Mouse (Mus musculus) MEL-GATA-1-ER (cell line): ENCODE results near the gene Kirrel2.
"Not testable (repeated sequence)": the region's sequence is repeated elsewhere in the genome, so short reads cannot be mapped to it uniquely, and the experiment has no call there.

Source experiments
- DNase-seq: peaks from one replicate; pipeline ENCODE4 v3.0.0-alpha.2; 2012; ENCODE audit warnings: low read depth; ENCODE audit errors: extremely low read depth

Kirrel2 gene

DNA sequence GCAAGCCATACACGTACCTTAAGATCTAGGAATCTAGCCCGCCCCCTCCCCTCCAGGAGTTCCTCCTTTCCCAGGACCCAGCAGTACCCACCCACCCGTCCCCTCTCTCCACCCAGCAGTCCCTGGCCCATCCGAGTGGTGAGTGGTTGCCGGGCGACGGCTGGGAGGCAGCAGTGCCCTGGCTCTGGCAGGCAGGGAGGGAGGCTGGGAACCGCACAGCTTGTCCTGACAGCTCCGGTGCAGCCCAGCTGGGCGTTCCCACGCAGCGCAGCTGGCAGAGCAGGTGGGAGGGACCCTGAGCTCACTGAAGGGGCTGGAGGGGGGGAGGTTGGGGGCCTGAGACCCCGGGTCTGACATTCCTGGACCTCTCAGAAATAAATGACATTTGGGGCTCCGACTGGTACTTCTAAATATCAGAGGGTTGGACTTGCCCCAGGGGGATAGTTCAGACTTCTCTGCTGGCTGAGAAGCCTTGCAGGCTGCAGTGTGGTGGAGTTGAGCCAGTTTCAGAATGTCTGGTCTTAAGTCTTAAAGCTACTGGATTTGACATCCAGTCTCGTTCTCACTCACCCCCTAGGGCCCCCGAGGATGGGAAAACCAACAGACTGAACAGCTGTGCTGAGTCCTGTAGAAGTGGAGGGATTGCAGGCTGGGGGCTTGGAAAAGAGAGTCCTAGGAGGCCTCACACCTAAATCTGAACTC is at the start of gene Kirrel2, which contains the start of gene Nphs1:
Gene Kirrel2, minus strand, starts transcription at position 62 of the 702 bp plus-strand sequence.
Gene Nphs1, plus strand, starts transcription at position 687 of the 702 bp plus-strand sequence.
- DNase-seq, result no peak

DNA sequence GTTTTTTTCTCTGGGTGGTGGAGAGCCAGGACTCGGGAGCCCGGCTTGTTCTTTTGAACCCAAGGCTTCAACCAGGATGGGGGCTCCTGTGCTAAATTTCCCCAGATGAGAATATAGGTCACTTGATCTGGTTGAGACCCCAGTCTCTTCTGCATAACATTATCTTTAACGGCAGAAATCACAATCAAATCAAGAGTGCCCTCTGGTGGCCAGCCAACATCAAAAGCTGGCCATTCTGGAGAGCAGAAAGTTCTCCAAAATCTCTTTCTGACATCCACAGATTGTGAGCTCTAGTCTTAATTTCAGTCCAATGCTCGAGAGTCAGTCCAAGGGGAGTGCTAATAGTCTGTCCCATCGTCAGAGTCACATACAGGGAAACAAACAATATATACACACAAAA is 43.7 kb upstream of the Kirrel2 start:
- not testable (repeated sequence) for DNase-seq

DNA sequence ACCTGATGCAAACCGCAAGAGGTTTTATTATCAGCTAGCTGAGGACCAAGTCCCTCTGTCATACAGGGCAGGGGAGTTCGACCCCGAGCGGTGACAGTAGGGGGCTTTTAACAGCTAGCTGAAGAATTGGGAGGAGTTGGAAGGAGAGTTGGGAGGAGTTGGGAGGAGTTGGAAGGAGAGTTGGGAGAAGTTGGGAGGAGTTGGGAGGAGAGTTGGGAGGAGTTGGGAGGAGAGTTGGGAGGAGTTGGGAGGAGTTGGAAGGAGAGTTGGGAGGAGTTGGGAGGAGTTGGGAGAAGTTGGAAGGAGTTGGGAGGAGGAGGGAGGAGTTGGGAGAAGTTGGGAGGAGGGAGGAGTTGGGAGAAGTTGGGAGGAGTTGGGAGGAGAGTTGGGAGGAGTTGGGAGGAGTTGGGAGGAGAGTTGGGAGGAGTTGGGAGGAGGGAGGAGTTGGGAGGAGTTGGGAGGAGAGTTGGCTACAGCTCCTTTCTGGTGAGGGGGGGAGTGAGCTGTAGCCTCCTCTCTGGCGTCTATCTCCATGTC is 38.1 kb upstream of the Kirrel2 start:
- not testable (repeated sequence) for DNase-seq

DNA sequence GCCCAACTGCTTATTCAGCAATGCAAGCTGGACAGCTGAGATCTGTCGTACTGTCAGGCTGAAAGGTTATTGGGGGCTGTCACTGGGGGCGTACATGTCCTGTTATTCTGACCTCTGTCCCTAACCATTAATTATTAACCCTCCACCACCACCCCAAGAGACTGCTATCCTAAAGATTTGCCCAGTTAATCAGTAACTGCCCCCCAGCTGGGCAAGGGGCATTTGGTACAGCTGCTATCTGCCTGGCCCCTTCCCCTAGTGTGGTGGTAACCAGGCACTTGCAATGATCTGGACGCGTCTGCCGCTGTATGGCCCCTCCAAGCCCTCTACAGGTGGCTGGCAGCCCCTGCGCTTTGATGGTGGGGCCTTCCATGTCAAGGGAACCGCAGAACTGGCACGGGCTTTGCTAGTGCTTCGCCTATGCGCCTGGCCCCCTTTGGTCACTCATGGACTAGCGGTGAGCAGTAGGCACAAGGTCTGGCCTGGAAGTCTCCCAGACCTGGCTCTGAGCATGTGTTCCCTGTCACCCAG is 36.0 kb upstream of the Kirrel2 start, which contains the start of gene Prodh2:
Gene Prodh2, plus strand, starts transcription at position 222 of the 531 bp plus-strand sequence.
- no peak for DNase-seq

DNA sequence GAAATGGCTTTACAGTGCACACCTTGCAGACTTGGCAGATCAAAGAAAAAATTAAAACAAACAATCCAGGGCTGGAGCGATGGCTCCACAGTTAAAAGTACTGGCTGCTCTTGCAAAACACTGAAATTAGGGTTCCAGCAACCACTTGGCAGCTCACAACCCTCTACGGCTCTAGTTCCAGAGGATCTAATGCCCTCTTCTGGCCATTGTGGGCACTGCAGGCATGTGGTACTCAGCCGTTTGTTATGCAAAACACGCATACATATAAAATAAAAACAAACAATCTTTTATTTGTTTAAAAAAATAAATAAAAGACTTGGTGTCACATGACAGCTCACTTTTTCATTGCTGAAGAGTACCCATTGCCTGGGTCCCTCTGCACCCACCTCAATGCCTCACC is 35.3 kb upstream of the Kirrel2 start:
- DNase-seq, result peak; percentile 50

DNA sequence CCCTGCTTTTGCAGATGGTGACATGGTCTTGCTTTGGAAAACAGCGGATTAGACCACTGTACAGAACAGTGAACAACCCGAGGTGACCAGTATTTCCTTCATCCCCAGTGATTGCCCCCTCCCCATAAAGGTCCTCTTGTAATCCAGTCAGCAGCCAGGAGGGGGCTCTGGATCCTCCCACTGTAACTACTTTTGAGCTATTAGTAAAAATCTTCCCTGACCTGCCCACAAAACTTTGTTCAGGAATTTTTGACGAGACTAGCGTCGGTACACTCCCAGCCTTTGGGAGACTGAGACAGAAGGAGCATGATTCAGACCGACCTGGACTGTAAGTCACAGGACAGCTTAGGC is 33.4 kb upstream of the Kirrel2 start:
- DNase-seq, result no peak

DNA sequence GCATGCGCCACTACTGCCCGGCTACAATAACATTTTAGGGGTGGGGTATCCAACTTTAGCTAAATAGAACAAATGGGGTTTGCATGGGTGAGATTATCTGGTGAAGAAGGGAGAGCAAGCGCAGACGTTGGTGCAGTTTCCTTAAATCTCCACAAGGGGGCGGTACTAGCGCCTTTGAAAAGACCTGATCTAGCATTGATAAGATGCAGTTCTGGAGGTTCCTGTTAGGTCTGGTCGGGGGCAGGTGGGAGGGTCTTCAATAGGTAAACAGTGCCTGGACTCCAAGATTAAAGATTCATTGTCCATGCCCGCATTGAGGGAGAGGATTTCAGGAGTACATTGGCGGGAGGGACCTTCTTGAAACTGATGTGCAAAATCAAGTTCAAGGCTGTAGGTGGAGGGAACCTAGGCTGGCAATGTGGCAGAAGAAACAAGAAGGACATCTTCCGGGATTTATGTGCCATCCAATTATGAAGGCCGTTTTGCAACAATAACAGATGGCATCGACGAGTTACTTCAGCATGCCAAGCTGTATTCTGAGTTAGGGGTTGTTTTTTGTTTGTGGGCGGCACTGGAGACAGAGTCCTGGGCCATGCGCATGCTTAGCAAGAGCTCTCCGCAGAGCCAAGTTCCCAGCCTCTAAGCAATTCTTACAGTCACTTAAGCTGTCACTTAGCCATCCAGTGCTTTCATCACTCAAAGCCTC is 32.9 kb upstream of the Kirrel2 start:
- DNase-seq, result peak; percentile 26

DNA sequence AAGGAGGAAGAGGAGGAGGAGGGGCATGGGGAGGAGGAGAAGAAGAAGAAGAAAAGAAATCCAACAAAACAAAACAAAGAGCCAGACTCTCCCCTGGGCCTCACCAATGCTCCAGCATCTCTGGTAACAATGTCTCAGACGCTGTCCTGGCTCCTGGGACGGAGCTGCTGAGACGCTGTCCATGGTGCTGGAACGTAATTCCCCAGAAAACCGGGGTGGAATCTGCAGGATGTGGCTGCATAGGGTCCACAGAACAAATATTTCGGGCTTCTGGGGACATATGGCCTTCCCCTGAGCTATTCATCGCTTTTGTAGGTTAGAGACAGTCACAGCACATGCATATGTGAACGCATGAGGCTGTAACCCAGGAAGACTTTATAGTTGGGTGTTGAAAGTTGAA is 26.8 kb upstream of the Kirrel2 start:
- DNase-seq, result no peak

DNA sequence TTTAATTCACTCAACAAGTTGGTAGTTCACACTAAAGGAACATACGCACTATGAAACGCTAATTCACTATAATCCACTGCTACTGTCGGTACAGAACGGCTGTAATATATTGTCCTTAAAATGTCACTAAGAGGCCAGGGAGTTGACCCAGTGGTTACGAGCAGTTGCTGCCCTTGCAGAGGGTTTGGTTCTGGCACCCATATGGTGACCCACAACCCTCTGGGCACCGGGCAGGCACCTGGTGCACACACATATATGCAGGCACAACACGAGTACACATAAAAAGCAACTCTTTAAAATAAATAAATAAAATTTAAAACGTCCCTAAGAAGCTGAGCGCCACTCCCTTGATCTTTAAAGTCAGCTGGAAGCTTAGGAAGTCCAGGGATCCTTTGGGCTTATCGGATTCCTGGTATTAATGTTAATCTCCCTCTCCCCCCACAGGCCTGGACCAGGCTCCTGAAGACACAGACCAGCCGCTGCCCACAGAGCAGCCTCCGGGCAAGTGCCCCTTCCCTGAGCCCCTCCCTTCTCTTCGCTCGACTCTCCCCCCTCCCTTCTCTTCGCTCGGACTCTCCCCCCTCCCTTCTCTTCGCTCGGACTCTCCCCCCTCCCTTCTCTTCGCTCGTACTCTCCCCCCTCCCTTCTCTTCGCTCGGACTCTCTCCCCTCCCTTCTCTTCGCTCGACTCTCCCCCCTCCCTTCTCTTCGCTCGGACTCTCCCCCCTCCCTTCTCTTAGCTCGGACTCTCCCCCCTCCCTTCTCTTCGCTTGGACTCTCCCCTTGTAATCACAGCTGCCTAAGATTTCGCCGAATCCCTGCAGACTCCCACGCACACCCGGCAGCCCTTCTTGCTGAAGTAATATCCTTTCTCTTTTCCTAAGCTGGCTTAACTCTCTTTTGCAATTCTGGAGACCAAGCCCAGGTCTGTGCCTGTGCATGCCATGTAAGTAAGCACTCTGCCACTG is 20.2 kb upstream of the Kirrel2 start:
- DNase-seq, result no peak

DNA sequence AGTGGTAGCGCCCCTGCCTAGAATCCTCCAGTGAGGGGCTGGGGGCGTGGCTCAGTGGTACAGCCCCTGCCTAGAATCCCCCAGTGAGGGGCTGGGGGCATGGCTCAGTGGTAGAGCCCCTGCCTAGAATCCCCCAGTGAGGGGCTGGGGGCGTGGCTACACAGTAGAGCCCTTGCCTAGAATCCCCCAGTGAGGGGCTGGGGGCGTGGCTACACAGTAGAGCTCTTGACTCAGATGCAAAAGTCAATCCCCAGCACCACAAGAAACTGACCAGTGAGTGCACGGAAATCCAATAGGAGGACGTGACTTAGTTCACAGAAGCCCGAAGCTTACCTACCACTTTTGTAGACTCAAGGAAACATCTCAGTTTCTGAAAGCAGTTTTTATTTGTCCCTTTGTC is 18.6 kb upstream of the Kirrel2 start:
- not testable (repeated sequence) for DNase-seq

DNA sequence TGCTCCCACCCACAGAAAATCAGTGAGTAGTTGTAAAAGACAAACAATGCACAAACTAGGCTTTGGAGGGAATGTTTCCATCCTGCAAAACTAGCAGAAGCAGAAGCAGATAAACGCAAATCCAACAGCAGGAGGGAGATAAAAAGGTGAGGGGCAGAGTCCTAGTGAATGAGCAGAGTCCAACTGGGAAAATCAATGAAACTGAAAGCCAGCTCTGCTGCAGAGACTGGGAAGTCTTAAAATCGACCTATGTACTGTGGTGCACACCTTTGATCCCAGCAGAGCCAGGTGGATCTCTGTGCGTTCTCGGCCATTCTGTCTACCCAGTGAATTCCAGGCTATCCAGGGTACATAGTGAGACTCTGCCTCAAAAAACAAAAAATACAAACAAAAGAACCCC is 17.5 kb upstream of the Kirrel2 start:
- no peak for DNase-seq

DNA sequence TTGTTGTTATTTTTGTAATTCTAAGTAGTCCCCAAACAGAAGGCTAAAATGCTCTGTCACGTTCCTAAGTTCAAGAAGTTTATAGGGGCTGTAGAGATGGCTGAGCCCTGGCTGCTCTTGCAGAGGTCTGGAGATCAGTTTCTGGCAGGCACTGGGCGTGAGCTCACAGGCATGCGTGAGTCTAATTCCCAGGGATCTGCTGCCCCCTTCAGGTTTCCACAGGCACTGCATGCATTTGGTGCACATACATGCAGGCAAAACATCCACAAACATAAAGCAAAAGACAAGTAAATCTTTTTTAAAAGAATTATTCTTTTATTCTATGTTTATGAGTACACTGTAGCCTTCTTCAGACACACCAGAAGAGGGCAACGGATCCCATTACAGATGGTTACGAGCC is 14.9 kb upstream of the Kirrel2 start:
- DNase-seq, result peak; percentile 26

DNA sequence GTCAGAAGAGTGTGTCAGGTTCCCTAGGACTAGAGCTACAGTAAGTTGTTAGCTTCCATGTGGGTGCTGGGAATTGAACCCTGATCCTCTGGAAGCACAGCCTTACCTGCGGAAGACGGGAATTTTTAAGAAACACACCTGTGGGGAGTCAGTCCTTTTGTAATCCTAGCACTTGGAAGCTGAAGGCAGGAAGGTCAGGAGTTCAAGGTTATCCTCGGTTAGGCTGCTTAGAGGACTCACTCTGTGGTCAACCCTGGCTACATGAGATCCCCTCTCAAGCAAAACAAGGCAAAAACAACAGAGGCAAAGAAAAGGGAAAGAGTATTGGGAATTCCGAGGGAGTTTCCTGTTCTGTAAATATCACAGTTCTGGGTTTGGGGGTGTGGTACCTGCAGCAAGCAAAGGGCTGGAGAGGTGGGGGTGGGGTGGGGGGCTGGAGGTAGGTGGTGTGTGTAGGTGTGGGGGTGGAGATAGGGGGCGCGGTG is 7.4 kb upstream of the Kirrel2 start:
- no peak for DNase-seq

DNA sequence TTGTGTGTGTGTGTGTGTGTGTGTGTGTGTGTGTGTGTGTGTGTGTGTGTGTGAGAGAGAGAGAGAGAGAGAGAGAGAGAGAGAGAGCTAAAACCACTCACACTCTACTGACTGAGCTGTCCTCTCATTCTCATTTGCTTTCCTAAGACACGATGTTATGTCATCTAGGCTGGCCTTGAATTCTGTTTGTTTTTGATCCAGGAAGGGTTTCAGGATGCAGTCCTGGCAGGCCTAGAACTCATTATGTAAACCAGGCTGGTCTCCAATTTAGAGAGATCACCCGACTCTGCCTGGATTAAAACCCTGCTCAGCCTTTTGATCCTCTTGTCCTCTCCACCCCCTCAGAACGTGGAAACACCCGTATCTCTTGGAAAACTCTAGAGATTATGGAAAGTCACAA is 6.5 kb upstream of the Kirrel2 start:
- no peak for DNase-seq

DNA sequence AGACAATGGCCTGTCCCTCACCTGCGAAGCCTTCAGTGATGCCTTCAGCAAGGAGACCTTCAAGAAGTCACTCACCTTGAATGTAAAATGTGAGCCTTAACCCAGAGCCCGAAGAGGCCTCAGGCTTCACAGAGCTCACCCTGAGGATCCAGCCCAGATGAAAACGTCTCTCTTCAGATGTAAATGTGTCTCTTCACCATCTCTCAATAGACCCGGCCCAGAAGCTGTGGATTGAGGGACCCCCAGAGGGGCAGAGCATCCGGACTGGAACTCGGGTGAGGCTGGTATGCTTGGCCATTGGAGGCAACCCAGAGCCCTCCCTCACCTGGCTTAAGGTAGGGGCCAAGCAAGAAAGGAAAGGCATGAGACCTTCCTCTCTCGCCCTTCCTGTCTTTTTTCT is 6.1 kb upstream of the Kirrel2 start:
- no peak for DNase-seq

DNA sequence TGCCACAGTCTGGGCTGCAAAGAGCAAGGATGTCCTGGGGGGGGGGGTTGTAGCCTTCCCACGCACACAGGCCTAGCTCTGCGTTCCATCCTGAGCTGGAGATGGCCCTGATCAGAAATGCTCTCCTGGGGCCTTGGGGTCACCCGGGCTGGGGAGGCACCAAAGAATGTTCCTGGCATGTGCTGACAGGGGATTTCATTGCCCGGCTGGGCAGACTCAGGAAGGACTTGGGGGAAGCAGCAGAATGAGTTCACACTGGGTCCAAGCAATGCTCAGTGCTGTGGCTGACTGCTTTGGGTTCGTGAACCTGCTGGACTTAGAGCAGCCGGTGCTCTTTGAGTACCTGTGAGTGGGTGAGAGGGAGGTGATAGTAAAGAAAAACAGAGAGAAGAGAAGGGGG is 2.0 kb upstream of the Kirrel2 start:
- no peak for DNase-seq

DNA sequence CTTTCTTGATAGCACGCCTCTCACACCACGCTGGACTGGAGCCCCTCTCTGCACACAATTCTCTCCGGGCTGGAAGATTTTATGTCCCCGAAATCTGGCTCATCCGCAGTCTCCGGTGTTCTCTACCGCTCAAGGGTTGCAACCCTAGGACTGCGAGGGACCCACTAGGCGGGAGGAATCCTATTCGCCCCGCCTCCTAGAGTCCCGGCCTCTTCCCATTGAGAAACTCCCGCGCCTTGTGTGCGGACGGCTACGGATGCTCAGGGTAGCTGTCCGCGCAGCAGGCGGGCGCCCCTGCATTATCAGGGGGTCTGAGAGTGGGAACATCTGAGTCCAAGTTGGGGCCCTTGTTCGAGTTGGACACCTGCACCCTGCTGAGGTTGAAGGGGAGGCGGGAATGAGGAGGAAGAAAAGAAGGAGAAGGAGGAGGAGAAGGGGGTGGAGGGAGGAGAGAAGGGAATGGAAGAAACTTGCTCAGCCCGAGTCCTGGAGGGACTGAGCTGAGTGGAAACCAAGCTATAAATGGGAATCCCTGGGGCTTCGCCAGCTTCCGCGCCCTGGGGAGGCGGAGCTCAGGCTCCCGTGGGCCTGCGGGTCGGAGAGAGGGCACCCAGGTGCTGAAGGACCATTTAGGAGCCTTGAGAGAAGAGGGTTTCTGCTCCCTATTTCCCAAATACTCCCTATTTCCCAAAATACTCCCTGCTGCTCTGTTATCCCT is 420 bp downstream of the Kirrel2 start:
- DNase-seq, result no peak

DNA sequence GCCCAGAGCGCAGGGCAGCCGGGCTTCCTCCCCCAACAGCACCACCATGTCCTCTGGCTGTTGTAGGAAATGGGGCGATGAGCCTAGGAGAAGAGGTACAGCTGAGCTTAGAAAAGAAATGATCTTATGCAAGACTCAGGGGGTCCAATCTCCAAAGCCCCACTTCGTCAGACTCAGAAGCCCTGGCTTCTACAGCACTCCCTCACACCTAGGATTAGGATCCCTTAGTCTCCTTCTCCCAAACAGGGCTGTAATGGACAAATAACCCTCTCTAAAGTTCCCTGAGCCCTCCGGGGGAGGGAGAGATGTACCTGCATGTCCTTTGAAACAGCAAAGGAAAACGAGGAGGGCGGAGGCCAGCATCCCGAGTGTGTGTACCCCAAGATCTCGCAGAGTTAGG is 1.0 kb downstream of the Kirrel2 start:
- DNase-seq, result no peak

DNA sequence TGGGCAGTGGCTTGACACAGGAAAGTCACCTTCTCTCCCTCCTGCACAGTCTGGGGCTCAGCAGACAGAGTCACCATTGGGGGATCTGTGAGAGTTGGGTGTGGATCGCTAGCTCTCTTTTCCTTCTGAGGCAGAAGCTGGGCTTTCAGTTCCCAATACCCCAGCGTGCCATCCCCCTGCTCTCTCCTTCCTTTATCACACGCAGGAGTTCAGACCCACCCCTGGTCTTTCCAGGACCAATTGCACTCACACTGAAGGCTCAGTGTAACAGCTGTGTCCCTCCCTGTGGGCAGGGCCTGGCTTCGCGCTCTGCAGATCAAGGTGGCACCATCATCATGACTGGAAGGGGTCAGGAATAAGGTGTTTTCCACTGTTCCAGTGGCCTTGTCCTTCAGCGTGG is 3.2 kb downstream of the Kirrel2 start:
- DNase-seq, result no peak

DNA sequence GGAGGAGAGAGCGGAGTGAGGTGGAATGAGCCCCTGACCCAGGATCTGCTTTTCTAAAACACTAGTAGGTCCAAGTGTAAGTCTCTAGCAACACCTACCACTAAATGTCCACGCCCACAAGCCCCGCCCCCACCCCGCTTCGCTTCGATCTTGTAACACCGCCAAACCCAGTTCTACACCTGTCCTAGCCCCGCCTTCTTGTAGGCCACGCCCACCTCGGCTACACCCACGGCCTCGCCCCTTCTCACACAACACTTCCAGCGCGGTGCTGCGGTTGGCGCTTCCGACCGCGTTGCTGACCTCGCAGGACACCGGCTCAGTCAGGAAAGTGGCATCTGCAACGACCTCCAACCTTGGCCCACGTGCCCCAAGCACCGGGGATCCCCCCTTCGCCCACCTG is 3.7 kb downstream of the Kirrel2 start:
- DNase-seq, result no peak
